Mouse (Mus musculus): ENCODE data around the gene Dapk3. TPM values are rescaled to one million over a fixed set of nuclear protein-coding genes. Genes with fewer than 3 reads are reported as not detected.
A peak's percentile ranks its signal among the peaks of the same experiment; 100 is the strongest.
"Not testable (repeated sequence)": the region's sequence is repeated elsewhere in the genome, so short reads cannot be mapped to it uniquely, and the experiment has no call there.

The Dapk3 gene
- total RNA-seq, 2 experiments from 2014 or later = 71.7 to 71.8 TPM

DNA sequence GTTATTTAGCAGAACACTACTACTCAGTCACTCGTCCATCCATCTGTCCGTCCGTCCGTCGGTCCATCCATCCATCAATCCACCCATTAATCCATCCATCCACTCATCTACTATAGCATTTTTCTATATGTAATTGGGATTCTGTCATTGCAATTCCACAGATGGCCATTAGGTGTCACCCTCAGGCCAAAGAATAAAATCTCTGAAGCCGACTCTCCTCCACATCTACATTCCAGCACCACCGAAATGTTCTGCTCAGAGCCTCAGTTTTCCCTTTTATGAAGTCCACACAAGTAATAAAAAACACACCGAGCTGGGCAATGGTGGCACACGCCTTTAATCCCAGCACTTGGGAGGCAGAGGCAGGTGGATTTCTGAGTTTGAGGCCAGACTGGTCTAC is 15.4 kb downstream of the Dapk3 start:
- DNase-seq (ENCODE audit: extremely low spot score in 1 of 2, low spot score in 1 of 2) = peak in 1 of 2 experiments; percentile 77

- DNase-seq (ENCODE audit: extremely low spot score in 1 of 2, low spot score in 1 of 2) = no peak
Measured at GRCm38 (mm10) chr10:81198990-81199389, 16.2 kb downstream of the Dapk3 start.

GRCm38 (mm10) chr10:81200141-81200540 is 17.3 kb downstream of the Dapk3 start:
- DNase-seq (ENCODE audit: extremely low spot score in 1 of 2, low spot score in 1 of 2) = no peak

- DNase-seq (ENCODE audit: extremely low spot score in 1 of 2, low spot score in 1 of 2) = no peak
Measured at GRCm38 (mm10) chr10:81200605-81201287, 17.9 kb downstream of the Dapk3 start.

DNA sequence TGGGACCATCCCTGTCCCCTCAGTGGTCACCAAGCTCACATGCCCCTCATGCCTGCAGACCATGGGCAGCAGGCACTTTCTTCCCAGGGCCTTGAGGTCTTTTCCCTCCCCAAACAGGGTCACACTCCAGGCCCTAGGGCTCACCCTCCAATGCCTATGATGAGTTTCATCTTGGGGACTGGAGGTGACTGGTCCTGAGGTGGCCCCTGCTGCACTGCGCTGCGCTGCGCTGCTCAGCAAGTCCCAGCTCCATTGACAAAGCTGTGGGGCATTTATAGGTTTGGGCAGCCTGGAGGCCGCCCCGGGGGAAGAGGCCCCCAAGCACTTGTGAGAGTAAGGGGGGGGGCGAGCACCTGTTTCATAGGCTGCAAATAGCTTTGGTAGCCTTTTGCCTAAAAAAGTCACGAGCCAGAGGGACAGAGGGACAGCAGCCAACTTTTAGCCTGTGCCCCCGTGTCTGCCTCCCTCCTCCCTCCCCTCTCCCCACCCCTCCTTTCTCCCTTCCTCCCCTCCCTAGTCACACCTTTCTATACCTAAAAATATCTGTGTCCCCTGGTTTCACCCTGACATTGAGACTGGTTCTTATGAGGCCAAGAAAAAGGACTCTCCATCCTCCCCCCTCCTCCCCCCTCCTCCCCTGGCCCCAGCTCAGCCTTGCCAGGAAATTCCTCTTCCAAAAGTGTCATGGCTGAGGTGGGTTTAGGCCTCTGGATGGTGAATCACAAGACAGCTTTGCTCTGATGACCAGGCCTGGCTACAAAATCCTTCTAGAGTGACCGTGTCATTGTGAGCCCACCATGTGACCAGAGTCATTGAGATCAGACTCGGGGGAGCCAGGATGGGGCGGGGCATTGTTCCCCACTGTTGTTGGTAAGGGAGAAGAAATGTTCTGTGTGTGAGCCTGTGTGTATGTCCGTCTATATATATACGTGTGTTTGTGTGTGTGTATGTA is 19.3 kb downstream of the Dapk3 start, which contains the start of gene Nmrk2:
Nmrk2 (minus strand) TSS at position 245 of the 952 bp plus-strand sequence.
- DNase-seq (ENCODE audit: extremely low spot score in 1 of 2, low spot score in 1 of 2) = no peak

DNA sequence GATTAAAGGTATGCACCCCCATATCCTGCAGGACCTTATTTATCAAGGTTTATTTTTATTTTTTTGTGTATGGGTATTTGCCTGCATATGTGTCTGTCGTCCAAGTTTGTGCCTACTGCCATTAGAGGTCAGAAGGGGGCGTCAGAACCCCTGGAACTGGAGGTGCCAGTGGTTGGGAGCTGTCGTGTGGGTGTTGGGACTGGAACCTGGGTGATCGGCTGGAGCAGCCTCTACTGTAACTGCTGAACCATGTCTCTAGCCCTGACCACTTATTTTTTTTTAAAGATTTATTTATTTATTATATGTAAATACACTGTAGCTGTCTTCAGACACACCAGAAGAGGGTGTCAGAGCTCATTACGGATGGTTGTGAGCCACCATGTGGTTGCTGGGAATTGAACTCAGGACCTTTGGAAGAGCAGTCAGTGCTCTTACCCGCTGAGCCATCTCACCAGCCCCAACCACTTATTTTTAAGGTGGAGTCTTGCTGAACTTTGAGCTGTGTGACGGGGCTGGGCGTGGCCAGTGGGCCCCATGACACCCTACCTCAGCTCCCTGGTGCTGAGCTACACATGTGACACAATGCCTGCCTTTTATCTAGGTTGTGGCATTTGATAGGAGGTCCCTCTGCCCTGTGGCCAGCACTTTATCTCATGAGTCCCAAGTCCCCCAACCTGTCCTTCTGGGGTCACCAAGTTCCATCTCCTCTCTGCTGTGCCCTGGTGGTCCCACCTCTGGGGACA is 20.3 kb downstream of the Dapk3 start:
- DNase-seq (ENCODE audit: extremely low spot score in 1 of 2, low spot score in 1 of 2) = no peak

DNA sequence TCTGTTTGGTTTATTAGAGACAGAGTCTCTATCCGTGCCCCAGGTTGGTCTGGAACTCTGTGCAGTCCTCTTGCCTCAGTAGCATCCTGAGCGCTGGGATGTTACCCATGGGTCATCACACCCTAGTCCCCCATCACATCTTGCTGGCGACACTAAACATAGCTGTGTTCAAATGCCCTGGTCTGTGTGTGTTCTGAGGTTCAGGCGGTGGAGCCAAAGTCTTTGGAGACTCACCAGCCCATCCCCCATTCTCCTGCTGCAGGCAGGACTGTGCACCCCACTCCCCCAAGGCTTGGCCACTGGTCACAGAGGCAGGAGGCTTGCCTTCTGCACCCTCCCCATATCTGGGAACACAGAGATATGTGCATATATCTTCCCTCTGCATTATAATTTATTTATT is 21.3 kb downstream of the Dapk3 start:
- DNase-seq (ENCODE audit: extremely low spot score in 1 of 2, low spot score in 1 of 2) = no peak

- no peak for DNase-seq (ENCODE audit: extremely low spot score in 1 of 2, low spot score in 1 of 2)
Measured at GRCm38 (mm10) chr10:81210154-81210553, 27.3 kb downstream of the Dapk3 start.

DNA sequence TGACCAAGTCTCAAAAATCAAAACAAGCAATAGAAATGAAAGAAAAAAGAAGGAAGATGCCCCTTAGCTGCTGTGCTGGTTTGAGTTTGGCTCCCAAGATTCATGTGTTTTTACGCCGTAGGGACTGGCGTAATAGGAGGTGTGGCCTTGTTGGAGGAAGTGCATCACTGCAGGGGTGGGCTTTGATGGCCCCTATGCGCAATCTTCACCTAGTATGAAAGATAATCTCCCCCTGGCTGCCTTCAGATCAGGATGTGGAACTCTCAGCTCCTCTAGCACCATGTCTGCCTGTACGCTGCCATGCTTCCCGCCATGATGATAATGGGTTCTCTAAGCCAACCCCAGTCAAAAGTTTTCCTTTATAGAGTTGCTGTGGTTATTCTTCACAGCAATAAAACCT is 33.5 kb downstream of the Dapk3 start:
- no peak for DNase-seq (ENCODE audit: extremely low spot score in 1 of 2, low spot score in 1 of 2)

DNA sequence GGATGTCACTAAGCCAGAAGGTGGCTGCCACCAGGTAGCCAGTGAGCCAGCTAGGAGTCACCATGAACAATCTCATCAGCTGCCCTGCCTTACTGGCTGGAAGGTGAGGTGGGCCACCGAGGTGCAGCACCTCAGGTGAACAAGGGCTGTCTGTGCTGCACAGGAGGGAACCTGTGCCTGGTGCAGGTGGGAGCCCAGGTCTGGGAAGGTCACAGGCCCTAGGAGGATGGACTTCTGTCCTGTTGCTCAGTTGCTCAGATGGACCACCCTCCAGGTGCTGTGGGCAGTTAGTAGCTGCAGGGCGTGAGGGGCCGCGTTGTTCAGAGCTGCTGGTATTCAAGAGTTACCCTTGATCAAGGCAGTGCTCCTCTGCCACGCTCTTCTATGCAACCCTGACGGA is 34.0 kb downstream of the Dapk3 start:
- no peak for DNase-seq (ENCODE audit: extremely low spot score in 1 of 2, low spot score in 1 of 2)

- not testable (repeated sequence) for DNase-seq (ENCODE audit: extremely low spot score in 1 of 2, low spot score in 1 of 2)
Measured at GRCm38 (mm10) chr10:81217267-81217666, 34.5 kb downstream of the Dapk3 start.

GRCm38 (mm10) chr10:81217964-81218363 is 35.2 kb downstream of the Dapk3 start:
- DNase-seq (ENCODE audit: extremely low spot score in 1 of 2, low spot score in 1 of 2) = peak in 1 of 2 experiments; percentile 67

DNA sequence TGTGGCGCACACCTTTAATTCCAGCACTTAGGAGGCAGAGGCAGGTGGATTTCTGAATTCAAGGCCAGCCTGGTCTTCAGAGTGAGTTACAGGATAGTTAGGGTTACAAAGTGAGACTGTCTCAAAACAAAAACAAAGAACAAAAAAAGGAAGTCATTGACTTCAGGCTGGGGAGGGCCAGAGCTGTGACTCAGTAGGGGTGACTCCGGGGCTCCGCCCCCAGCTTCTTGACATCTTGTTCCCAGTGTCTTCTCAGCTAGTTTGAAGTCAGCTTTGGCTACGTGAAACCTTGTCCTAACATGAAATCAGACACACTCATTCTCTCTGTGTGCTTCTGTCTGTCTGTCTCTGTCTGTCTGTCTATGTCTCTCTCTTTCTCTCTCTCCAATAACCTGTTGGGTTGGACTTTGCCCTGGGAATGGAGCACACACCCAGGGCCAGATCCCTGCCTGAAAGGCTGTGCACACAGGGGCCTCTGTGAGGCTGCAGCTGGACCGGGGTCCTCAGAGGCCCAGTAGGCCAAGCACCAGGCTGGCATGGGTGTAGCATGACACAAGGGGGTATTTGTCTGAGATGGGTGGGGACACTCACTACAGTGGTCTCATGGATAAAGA is 38.7 kb downstream of the Dapk3 start:
- no peak for DNase-seq (ENCODE audit: extremely low spot score in 1 of 2, low spot score in 1 of 2)

DNA sequence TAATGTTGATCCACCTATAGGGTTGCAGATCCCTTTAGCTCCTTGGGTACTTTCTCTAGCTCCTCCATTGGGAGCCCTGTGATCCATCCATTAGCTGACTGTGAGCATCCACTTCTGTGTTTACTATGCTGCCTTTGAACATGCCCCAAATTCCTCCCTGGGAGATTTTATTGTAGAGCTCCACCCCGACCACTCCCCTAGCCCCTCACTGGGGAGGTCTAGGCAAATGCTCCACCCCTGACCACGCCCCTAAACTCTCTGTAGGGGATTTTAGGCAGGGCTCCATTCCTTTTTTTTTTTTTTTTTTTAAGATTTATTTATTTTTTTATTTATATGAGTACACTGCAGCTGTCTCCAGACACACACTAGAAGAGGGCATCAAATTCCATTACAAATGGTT is 40.9 kb downstream of the Dapk3 start:
- DNase-seq (ENCODE audit: extremely low spot score in 1 of 2, low spot score in 1 of 2) = not testable (repeated sequence)

GRCm38 (mm10) chr10:81229735-81230437 is 47.1 kb downstream of the Dapk3 start:
- DNase-seq (ENCODE audit: extremely low spot score in 1 of 2, low spot score in 1 of 2) = no peak

- peak; percentile 70 to 75 for DNase-seq (ENCODE audit: extremely low spot score in 1 of 2, low spot score in 1 of 2)
Measured at GRCm38 (mm10) chr10:81230438-81231332, 47.9 kb downstream of the Dapk3 start, which contains the start of gene Atcay. Gene Atcay, minus strand, starts transcription at chr10:81230833.

DNA sequence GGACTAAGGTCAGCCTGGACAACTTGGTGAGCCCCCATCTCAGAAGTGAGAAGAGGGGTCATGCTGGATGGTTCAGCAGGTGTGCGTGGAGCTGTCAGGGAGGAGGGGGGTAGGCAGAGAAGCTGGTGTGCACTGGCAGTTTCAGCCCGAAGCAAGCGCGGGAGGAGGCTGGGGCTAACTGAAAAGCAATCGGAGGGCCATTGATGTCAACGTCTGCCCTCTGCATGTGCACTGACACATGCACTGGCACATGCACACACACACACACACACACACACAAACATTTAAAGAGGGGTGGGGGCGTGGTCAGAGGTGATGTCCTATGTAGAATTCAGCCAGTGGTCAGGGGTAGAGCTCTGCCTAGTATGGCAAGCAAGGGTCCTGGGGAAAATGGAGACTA is 48.6 kb downstream of the Dapk3 start:
- no peak for DNase-seq (ENCODE audit: extremely low spot score in 1 of 2, low spot score in 1 of 2)

GRCm38 (mm10) chr10:81232580-81233225 is 49.9 kb downstream of the Dapk3 start, which contains the start of gene Zfr2:
Gene Zfr2, plus strand, starts transcription at chr10:81233155.
- DNase-seq (ENCODE audit: extremely low spot score in 1 of 2, low spot score in 1 of 2) = peak; percentile 83 to 84
